ENCODE assay signal across 8 mouse cellular contexts in the genomic region with DNA sequence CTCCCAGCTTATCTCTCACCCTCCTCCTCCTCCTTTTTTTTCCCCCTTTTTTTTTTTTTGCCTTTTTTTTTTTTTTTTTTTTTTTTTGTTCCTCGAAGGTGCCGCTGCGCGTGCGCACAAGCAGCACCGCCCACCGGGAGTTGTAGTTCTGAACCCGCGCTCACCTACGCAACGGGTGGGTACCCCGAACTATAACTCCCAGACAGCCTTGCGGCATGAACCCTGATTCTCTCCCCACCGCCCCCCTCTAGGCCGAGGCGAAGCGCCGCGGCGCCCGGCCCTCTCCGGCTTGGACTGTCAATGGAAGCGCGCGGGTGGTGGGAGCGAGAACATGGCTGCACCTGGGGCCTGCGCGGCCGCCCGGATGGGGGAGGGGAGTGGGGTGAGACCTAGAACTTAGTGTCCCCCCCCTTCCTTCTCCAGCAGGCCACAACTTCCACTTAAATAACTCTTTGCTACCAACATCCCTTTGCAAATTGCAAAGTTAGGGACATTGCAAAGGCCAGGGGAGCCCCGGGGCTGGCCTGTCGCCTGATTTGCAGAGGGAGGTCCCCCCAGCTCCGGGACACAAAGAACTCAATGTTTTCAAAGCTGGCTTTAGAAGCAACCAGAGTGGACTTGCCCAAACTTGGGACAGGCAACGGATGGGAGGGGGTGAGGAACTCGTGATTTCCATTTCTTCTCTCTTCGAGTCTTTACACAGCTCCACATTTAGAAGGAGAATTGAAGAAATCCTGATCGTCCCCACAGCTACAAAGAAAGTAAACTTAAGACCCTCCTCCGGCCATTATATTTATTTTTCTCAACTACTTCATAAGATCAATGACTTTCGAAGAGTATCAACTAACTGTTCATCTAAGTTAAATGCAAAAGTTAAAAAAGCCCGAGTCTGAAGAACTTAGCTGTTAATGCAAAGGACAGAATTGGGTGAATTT. TPM values are rescaled to one million over a fixed set of nuclear protein-coding genes. Genes with fewer than 3 reads are reported as not detected.
A peak's percentile ranks its signal among the peaks of the same experiment; 100 is the strongest.
DNase-seq lines count a peak whose midpoint lies in the region; ATAC-seq and TF ChIP-seq lines count a peak whose summit lies in the region.

Gene Gtf2i (minus strand): TSS at position 73 of the 935 bp plus-strand sequence.

- peak; percentile 94 for ATAC-seq in embryonic facial prominence, embryonic 15.5 days (ENCODE audit: insufficient number of reproducible peaks, low FRiP score, low TSS enrichment, low read depth)
- peak; percentile 89 for ATAC-seq in limb, embryonic 14.5 days (ENCODE audit: low FRiP score, low read depth)
- peak; percentile 91 for ATAC-seq in midbrain, postnatal 0 days (ENCODE audit: low FRiP score)

- TF ChIP-seq CTCF in bone marrow, adult 2 months (IDR thresholded peaks at IDR 0.05; ENCODE audit: control insufficient read depth, insufficient read depth, low read length) = no peak
- TF ChIP-seq CTCF in midbrain, postnatal 0 days (IDR thresholded peaks at IDR 0.05) = no peak

- DNase-seq in 416B (ENCODE audit: low read depth) = peak; percentile 99
- DNase-seq in heart, adult 8-10 months (ENCODE audit: low spot score) = peak; percentile 95
- DNase-seq in kidney, adult 9 months = peak; percentile 98
- peak; percentile 97 for DNase-seq in limb, embryonic 14.5 days (ENCODE audit: low spot score)
- DNase-seq in midbrain, postnatal 0 days (ENCODE audit: low spot score) = peak; percentile 98
- peak; percentile 77 to 86 for DNase-seq in spleen, postnatal 14 days (ENCODE audit: low spot score in 2 of 2)

- H3K4me3 ChIP-seq in bone marrow, adult 2 months (replicated peaks; ENCODE audit: control insufficient read depth, low read depth, low read length) = peak within 1 kb of the TSS; percentile 100
- peak within 1 kb of the TSS; percentile 67 for H3K4me3 ChIP-seq in embryonic facial prominence, embryonic 15.5 days (replicated peaks)
- H3K4me3 ChIP-seq in limb, embryonic 14.5 days (replicated peaks; ENCODE audit: low read length) = peak within 1 kb of the TSS; percentile 94
- H3K4me3 ChIP-seq in midbrain, postnatal 0 days (ENCODE audit: low read depth, low read length) = peak within 1 kb of the TSS; percentile 85

- peak within 1 kb of the TSS; percentile 95 for H3K27ac ChIP-seq in bone marrow, adult 2 months (ENCODE audit: control insufficient read depth, insufficient read depth, low read depth, low read length, poor library complexity)
- H3K27ac ChIP-seq in embryonic facial prominence, embryonic 15.5 days (replicated peaks) = peak within 1 kb of the TSS; percentile 99
- peak within 1 kb of the TSS; percentile 100 for H3K27ac ChIP-seq in limb, embryonic 14.5 days (replicated peaks; ENCODE audit: low read depth, low read length)
- peak within 1 kb of the TSS; percentile 99 for H3K27ac ChIP-seq in midbrain, postnatal 0 days (ENCODE audit: low read depth, low read length)

- H3K9me3 ChIP-seq in embryonic facial prominence, embryonic 15.5 days (replicated peaks) = no peaks in the 10 kb centered on the region
- no peaks in the 10 kb centered on the region for H3K9me3 ChIP-seq in limb, embryonic 14.5 days (ENCODE audit: control insufficient read depth, low read length)
- H3K9me3 ChIP-seq in midbrain, postnatal 0 days (ENCODE audit: low read length) = no peaks in the 10 kb centered on the region

- H3K4me2 ChIP-seq in embryonic facial prominence, embryonic 15.5 days (replicated peaks) = peak within 1 kb of the TSS; percentile 69
- peak within 1 kb of the TSS; percentile 68 for H3K4me2 ChIP-seq in limb, embryonic 14.5 days (replicated peaks; ENCODE audit: low read depth, low read length, severe bottlenecking)
- H3K4me2 ChIP-seq in midbrain, postnatal 0 days (ENCODE audit: low read depth, low read length, poor library complexity, severe bottlenecking) = peak within 1 kb of the TSS; percentile 69

- peaks cover 12% of the 10 kb centered on the region for H3K36me3 ChIP-seq in embryonic facial prominence, embryonic 15.5 days
- H3K36me3 ChIP-seq in limb, embryonic 14.5 days (ENCODE audit: control insufficient read depth, insufficient read depth, low read length) = peaks cover 15% of the 10 kb centered on the region
- H3K36me3 ChIP-seq in midbrain, postnatal 0 days (ENCODE audit: insufficient read depth, low read length) = peaks cover 8% of the 10 kb centered on the region

- no peaks in the 10 kb centered on the region for H3K4me1 ChIP-seq in bone marrow, adult 2 months (ENCODE audit: control insufficient read depth, insufficient read depth, low read length)
- H3K4me1 ChIP-seq in embryonic facial prominence, embryonic 15.5 days = peaks cover 43% of the 10 kb centered on the region
- H3K4me1 ChIP-seq in limb, embryonic 14.5 days (ENCODE audit: control insufficient read depth, insufficient read depth, low read length) = peaks cover 20% of the 10 kb centered on the region
- peaks cover 9% of the 10 kb centered on the region; the same call in 1 of the 2 replicates for H3K4me1 ChIP-seq in midbrain, postnatal 0 days (ENCODE audit: insufficient read depth, low read length)

- TF ChIP-seq POLR2A in bone marrow, adult 2 months (IDR thresholded peaks at IDR 0.05; ENCODE audit: borderline replicate concordance, control insufficient read depth, low read depth, low read length) = peak; percentile 59; the same call in 1 of the 2 replicates
- TF ChIP-seq POLR2A in limb, embryonic 14.5 days (IDR thresholded peaks at IDR 0.05; ENCODE audit: borderline replicate concordance, extremely low read depth, insufficient read depth, insufficient read length) = peak; percentile 80; the same call in 1 of the 2 replicates

- under 1% methylated on average over 40 of the region's 40 CpGs for WGBS in bone marrow, adult 2 months
- under 1% methylated on average over 40 of the region's 40 CpGs for whole genome bisulfite sequencing in embryonic facial prominence, embryonic 15.5 days
- under 1% methylated on average over 37 of the region's 40 CpGs for WGBS in limb, embryonic 14.5 days
- WGBS in midbrain, postnatal 0 days = under 1% methylated on average over 39 of the region's 40 CpGs

- peak within 1 kb of the TSS; percentile 92 for H3K9ac ChIP-seq in embryonic facial prominence, embryonic 15.5 days
- peak within 1 kb of the TSS; percentile 99 for H3K9ac ChIP-seq in limb, embryonic 14.5 days (ENCODE audit: low read depth, low read length, severe bottlenecking)
- H3K9ac ChIP-seq in midbrain, postnatal 0 days (replicated peaks; ENCODE audit: low read length, poor library complexity, severe bottlenecking) = peak within 1 kb of the TSS; percentile 99

- H3K27me3 ChIP-seq in embryonic facial prominence, embryonic 15.5 days = no peaks in the 10 kb centered on the region
- no peaks in the 10 kb centered on the region for H3K27me3 ChIP-seq in limb, embryonic 14.5 days (ENCODE audit: control insufficient read depth, insufficient read depth, low read length)
- no peaks in the 10 kb centered on the region for H3K27me3 ChIP-seq in midbrain, postnatal 0 days (ENCODE audit: insufficient read depth, low read length)

RNA-seq across cellular contexts. Expression of gene Gtf2i, which starts in this region (rescaled TPM):
- polyA plus RNA-seq in bone marrow, adult 2 months (2011; ENCODE audit: insufficient read depth, insufficient read length, low replicate concordance, missing spikeins) = 20.6 and 41.4 TPM in 2 replicates
- polyA plus RNA-seq in embryonic facial prominence, embryonic 15.5 days (2015; fragmentation: Nextera tagmentation; extraction: Ambion mirVana) = 190 and 202 TPM in 2 replicates
- total RNA-seq in heart, adult 8-10 months (2022) = 100 to 1,000 TPM; 183 to 210 (median 205) TPM
- 186 and 190 TPM in 2 replicates for polyA plus RNA-seq in limb, embryonic 14.5 days (2012; rRNA removed)
- polyA plus RNA-seq in limb, embryonic 14.5 days (2014; fragmentation: Nextera tagmentation; extraction: Ambion mirVana) = 169 and 195 TPM in 2 replicates
- total RNA-seq in midbrain, postnatal 0 days (2014; rRNA removed) = 96.4 and 104 TPM in 2 replicates
- polyA plus RNA-seq in midbrain, postnatal 0 days (2015; fragmentation: Nextera tagmentation; extraction: Ambion mirVana) = 74.6 and 77.2 TPM in 2 replicates

Comparison
In these comparisons a context has a peak if more than half of its experiments do, and no peak if none do; other contexts are left out.
1. Peak in every context shown above with its lines: DNase-seq, ATAC-seq, H3K4me3 ChIP-seq and H3K27ac ChIP-seq.